Mouse (Mus musculus) CH12.LX (cell line): ENCODE measurements around the gene Slc45a3. TPM values are rescaled to one million over a fixed set of nuclear protein-coding genes. Genes with fewer than 3 reads are reported as not detected.

Experiments
- DNase-seq: peaks from one replicate; pipeline ENCODE4 v3.0.0-alpha.2; 2013; ENCODE audit errors: extremely low read depth
- H3K27ac ChIP-seq: 2 replicates; pipeline ENCODE4 v1.5.1; 2012; ENCODE audit warnings: low read depth, mild to moderate bottlenecking, control low read depth, moderate library complexity; ENCODE audit not compliant: insufficient read depth
- H3K27me3 ChIP-seq: replicated peaks from 2 replicates; pipeline ENCODE3; 2012; ENCODE audit warnings: inconsistent platforms
- H3K36me3 ChIP-seq, 2 experiments: replicated peaks in 1 of 2; 2 replicates each; pipeline versions ENCODE3 to v1.6.1; 2012; ENCODE audit warnings: inconsistent platforms in 1 of 2, low read length in 1 of 2, mild to moderate bottlenecking in 1 of 2, mixed read lengths in 1 of 2, moderate library complexity in 1 of 2; ENCODE audit not compliant: control insufficient read depth in 1 of 2, insufficient read depth in 1 of 2
- H3K4me1 ChIP-seq, 2 experiments: 2 replicates each; pipeline ENCODE4 v1.6.1; 2012; ENCODE audit warnings: inconsistent platforms in 1 of 2, moderate library complexity in 1 of 2; ENCODE audit not compliant: insufficient read depth in 2 of 2, control insufficient read depth in 1 of 2
- H3K4me2 ChIP-seq: 2 replicates; pipeline ENCODE4 v1.6.1; 2012; ENCODE audit warnings: low read depth, mild to moderate bottlenecking, control low read depth; ENCODE audit not compliant: poor library complexity, insufficient read depth, severe bottlenecking
- H3K4me3 ChIP-seq, 3 experiments: fragments of 150-350 bp in 1 of 3; sonication (generic) in 1 of 3; replicated peaks in 1 of 3; 2 replicates each; pipeline versions ENCODE3 to v1.5.1; 2011 to 2012; ENCODE audit warnings: low read depth in 2 of 3, low read length in 2 of 3, mild to moderate bottlenecking in 2 of 3, moderate library complexity in 2 of 3, control low read depth in 1 of 3, improper control_type of control experiment in 1 of 3, inconsistent platforms in 1 of 3, mixed read lengths in 1 of 3; ENCODE audit not compliant: poor library complexity in 1 of 3
- H3K79me2 ChIP-seq: replicated peaks from 2 replicates; pipeline ENCODE4 v1.6.1; 2012; ENCODE audit warnings: mild to moderate bottlenecking, moderate library complexity; ENCODE audit not compliant: control insufficient read depth, poor library complexity, insufficient read depth, severe bottlenecking; ENCODE audit errors: extremely low read depth
- H3K9ac ChIP-seq: 2 replicates; pipeline ENCODE4 v1.6.1; 2012; ENCODE audit warnings: low read depth, mild to moderate bottlenecking, control low read depth, moderate library complexity; ENCODE audit not compliant: insufficient read depth
- H3K9me3 ChIP-seq: replicated peaks from 2 replicates; pipeline ENCODE3; 2012; ENCODE audit warnings: low read length, inconsistent platforms, mixed read lengths
- CHD2 ChIP-seq: IDR thresholded peaks from 2 replicates; pipeline ENCODE4 v1.6.1; 2011; ENCODE audit warnings: low read length, improper control_type of control experiment
- ELF1 ChIP-seq: IDR thresholded peaks from 2 replicates; pipeline ENCODE4 v1.6.1; 2014; ENCODE audit warnings: low read depth, mild to moderate bottlenecking, inconsistent platforms, low read length, improper control_type of control experiment
- EP300 ChIP-seq: IDR thresholded peaks from 2 replicates; pipeline ENCODE4 v1.6.1; 2011; ENCODE audit warnings: low read length, improper control_type of control experiment
- ETS1 ChIP-seq: conservative IDR thresholded peaks from 2 replicates; pipeline ENCODE4 v1.6.1; 2012; ENCODE audit warnings: low read depth, mild to moderate bottlenecking, inconsistent platforms, low read length, improper control_type of control experiment, moderate library complexity
- GABPA ChIP-seq: IDR thresholded peaks from 2 replicates; pipeline ENCODE4 v1.6.1; 2012; ENCODE audit warnings: low read depth, low read length, improper control_type of control experiment, inconsistent platforms; ENCODE audit not compliant: insufficient replicate concordance
- MAFK ChIP-seq: IDR thresholded peaks from 2 replicates; pipeline ENCODE4 v1.6.1; 2011; ENCODE audit warnings: low read length, improper control_type of control experiment; ENCODE audit not compliant: insufficient replicate concordance
- MXI1 ChIP-seq: IDR thresholded peaks from 2 replicates; pipeline ENCODE4 v1.6.1; 2011; ENCODE audit warnings: mild to moderate bottlenecking, low read depth, low read length, improper control_type of control experiment
- PAX5 ChIP-seq: IDR thresholded peaks from 2 replicates; pipeline ENCODE4 v1.6.1; 2012; ENCODE audit warnings: low read length, inconsistent platforms, mixed read lengths
- POLR2A ChIP-seq: IDR thresholded peaks from 2 replicates; pipeline ENCODE4 v1.6.1; 2011; ENCODE audit warnings: low read depth, mild to moderate bottlenecking, improper control_type of control experiment, low read length
- RAD21 ChIP-seq: IDR thresholded peaks from 2 replicates; pipeline ENCODE4 v1.6.1; 2011; ENCODE audit warnings: low read depth, mild to moderate bottlenecking, low read length, improper control_type of control experiment, moderate library complexity
- RCOR1 ChIP-seq: conservative IDR thresholded peaks from 2 replicates; pipeline ENCODE4 v1.6.1; 2012; ENCODE audit warnings: low read depth, mild to moderate bottlenecking, inconsistent platforms, low read length, improper control_type of control experiment
- ZC3H11A ChIP-seq: IDR thresholded peaks from 2 replicates; pipeline ENCODE4 v1.6.1; 2012; ENCODE audit warnings: low read depth, mild to moderate bottlenecking, inconsistent platforms, low read length, improper control_type of control experiment
- ZNF384 ChIP-seq: IDR thresholded peaks from 2 replicates; pipeline ENCODE4 v1.6.1; 2012; ENCODE audit warnings: low read depth, low read length, improper control_type of control experiment, inconsistent platforms
- dilution Hi-C: fragments of 300-500 bp; cut with MboI; formaldehyde crosslinking; loops from 2 replicates; pipeline ENCODE4 v1.14.3; 2020; ENCODE audit warnings: low sequenced_read_pairs; ENCODE audit not compliant: extremely low pct_unique_long_range_greater_than_20kb, extremely low pct_ligation_motif_present
- in situ Hi-C: fragments of 300-500 bp; cut with MboI; formaldehyde crosslinking; loops from 3 replicates; pipeline ENCODE4 v1.14.3; 2019; ENCODE audit warnings: low sequenced_read_pairs, low pct_ligation_motif_present, low pct_unique_long_range_greater_than_20kb, mixed read lengths
- polyA plus RNA-seq: library from polyadenylated mRNA; unstranded; fragments of >175 nt; gene quantifications from 2 replicates; pipeline ENCODE4 v1.2.1, GENCODE M21; 2012; ENCODE audit warnings: low read depth; ENCODE audit not compliant: insufficient read length
- total RNA-seq, 2 experiments: library from RNA; depleted of rRNA; stranded (reverse); fragments of 300-350 nt in 1 of 2; fragments of >200 nt in 1 of 2; gene quantifications; 2 replicates each; pipeline ENCODE4 v1.2.3; 2012 to 2014

Gene Slc45a3
- total and polyA plus RNA-seq, 3 experiments: 0.16 to 0.47 (median 0.20) TPM

GRCm38 (mm10) chr1:131940711-131941244 lies 22.0 kb upstream of the Slc45a3 start:
- in situ Hi-C loops: no loop called here
- no peak overlapping the region for H3K4me2 ChIP-seq
- no peak for DNase-seq
- H3K9ac ChIP-seq: no peak overlapping the region
- 0 out of 4 replicates have a peak, but pooled peaks cover 0 to 2% of the 10 kb centered on the region in 2 experiments for H3K4me1 ChIP-seq
- no peaks in the 10 kb centered on the region for H3K27me3 ChIP-seq
- no peaks in the 10 kb centered on the region for H3K9me3 ChIP-seq
- H3K36me3 ChIP-seq: peaks cover 4 to 34% of the 10 kb centered on the region in 2 experiments
- TF ChIP-seq GABPA (no peak), RCOR1 (no peak)
- TF ChIP-seq, all 38 proteins: peak for 0
- Histone ChIP-seq H3K27ac (no peak overlapping the region), H3K79me2 (no peaks in the 10 kb centered on the region), H3K4me3 (no peak overlapping the region)
- dilution Hi-C loops: no loop called here

- no peaks in the 10 kb centered on the region for H3K27me3 ChIP-seq
- no peaks in the 10 kb centered on the region for H3K79me2 ChIP-seq
- H3K9me3 ChIP-seq: no peaks in the 10 kb centered on the region
- H3K4me3 ChIP-seq: no peak overlapping the region
- no peak for DNase-seq
- TF ChIP-seq EP300 (no peak), RAD21 (no peak), ETS1 (no peak), ELF1 (no peak), MAFK (no peak), MXI1 (no peak), ZC3H11A (no peak), ZNF384 (no peak), GABPA (no peak), CHD2 (no peak), POLR2A (no peak), PAX5 (no peak)
- peaks cover 4 to 31% of the 10 kb centered on the region in 2 experiments for H3K36me3 ChIP-seq
- no peak overlapping the region for H3K4me2 ChIP-seq
- peaks cover 5 to 9% of the 10 kb centered on the region in 2 experiments; a peak in 3 of 4 replicates for H3K4me1 ChIP-seq
- H3K9ac ChIP-seq: no peak overlapping the region
- no peak overlapping the region for H3K27ac ChIP-seq
- dilution Hi-C loops (no loop called here), in situ Hi-C loops (no loop called here)
These were observed 21.3 kb upstream of the Slc45a3 start for GRCm38 (mm10) chr1:131941501-131941900.
